Mouse (Mus musculus) forebrain, embryonic 15.5 days (tissue): ENCODE data around the gene Mst1. TPM values are rescaled to one million over a fixed set of nuclear protein-coding genes. Genes with fewer than 3 reads are reported as not detected.

Experiments used
- ATAC-seq: fragments of 200-750 bp; cut with Nextera tagmentation; replicated peaks from 2 replicates; pipeline ENCODE4 v1.8.0; 2017; ENCODE audit warnings: mild to moderate bottlenecking, moderate TSS enrichment, moderate library complexity
- H3K27ac ChIP-seq: fragments of 300-500 bp; sonication (generic); replicated peaks from 2 replicates; pipeline ENCODE4 v1.5.1; 2015; ENCODE audit warnings: mild to moderate bottlenecking, inconsistent platforms
- H3K27me3 ChIP-seq: fragments of 300-500 bp; sonication (generic); 2 replicates; pipeline ENCODE4 v1.6.1; 2015; ENCODE audit warnings: inconsistent platforms
- H3K36me3 ChIP-seq: fragments of 300-500 bp; sonication (generic); 2 replicates; pipeline ENCODE4 v1.6.1; 2015; ENCODE audit warnings: mild to moderate bottlenecking, inconsistent platforms
- H3K4me1 ChIP-seq: fragments of 300-500 bp; sonication (generic); 2 replicates; pipeline ENCODE4 v1.6.1; 2015; ENCODE audit warnings: inconsistent platforms
- H3K4me2 ChIP-seq: fragments of 300-500 bp; sonication (generic); replicated peaks from 2 replicates; pipeline ENCODE4 v1.6.1; 2015; ENCODE audit warnings: mild to moderate bottlenecking, inconsistent platforms
- H3K4me3 ChIP-seq: fragments of 300-500 bp; sonication (generic); 2 replicates; pipeline ENCODE4 v1.5.1; 2015; ENCODE audit warnings: mild to moderate bottlenecking, inconsistent platforms
- H3K9ac ChIP-seq: fragments of 300-500 bp; sonication (generic); replicated peaks from 2 replicates; pipeline ENCODE4 v1.6.1; 2015; ENCODE audit warnings: mild to moderate bottlenecking, inconsistent platforms
- H3K9me3 ChIP-seq: fragments of 300-500 bp; sonication (generic); 2 replicates; pipeline ENCODE4 v1.6.1; 2016; ENCODE audit warnings: inconsistent platforms
- WGBS: fragments of 180-500 bp; shearing (Covaris S2); methylation state at CpG from one replicate; pipeline ENCODE4 v1.1.7; 2015; ENCODE audit warnings: mixed read lengths; 5-methylcytosine and 5-hydroxymethylcytosine counted together
- polyA plus RNA-seq: library from polyadenylated mRNA; unstranded; fragments of >200 nt; fragmentation: Nextera tagmentation; extraction: Ambion mirVana; gene quantifications from 2 replicates; pipeline ENCODE4 v1.2.1, GENCODE M21; 2015

Gene Mst1
- polyA plus RNA-seq, 1 experiment from 2014 or later = not detected

DNA sequence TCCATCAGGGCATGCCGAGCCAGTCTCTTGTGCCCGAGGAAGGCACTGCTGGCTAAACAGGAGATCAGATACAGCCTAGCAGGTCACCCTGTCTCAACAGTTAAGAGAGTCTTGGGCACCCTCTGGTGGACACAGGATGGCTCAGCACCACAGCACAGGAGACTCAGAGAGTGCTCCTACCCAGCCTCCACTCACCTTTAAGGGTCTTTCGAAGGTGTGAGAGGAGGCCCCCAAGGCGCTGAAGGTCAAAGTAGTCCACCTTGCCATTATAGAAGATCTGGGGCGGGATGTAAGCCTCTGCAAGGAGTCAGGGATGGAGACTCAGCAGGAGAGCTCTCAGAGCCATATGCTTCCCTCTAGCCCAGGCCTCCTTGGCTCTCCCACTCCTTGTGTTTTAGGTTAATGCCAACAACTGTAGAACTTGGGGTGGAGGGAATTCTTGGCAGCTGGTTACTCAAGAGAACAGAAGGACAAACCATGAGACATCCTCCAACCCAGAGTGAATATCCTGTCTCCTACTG is 14.7 kb upstream of the Mst1 start:
- 44% methylated on average over 5 of the region's 5 CpGs for WGBS
- ATAC-seq = peak; percentile 51; the same call in 1 of the 2 replicates
- Histone ChIP-seq H3K4me2 (no peak overlapping the region), H3K4me3 (no peak overlapping the region), H3K27me3 (no peaks in the 10 kb centered on the region), H3K36me3 (peaks cover 20% of the 10 kb centered on the region; the same call in 1 of the 2 replicates), H3K9me3 (no peaks in the 10 kb centered on the region), H3K9ac (no peak overlapping the region), H3K27ac (no peak overlapping the region), H3K4me1 (no peaks in the 10 kb centered on the region)

DNA sequence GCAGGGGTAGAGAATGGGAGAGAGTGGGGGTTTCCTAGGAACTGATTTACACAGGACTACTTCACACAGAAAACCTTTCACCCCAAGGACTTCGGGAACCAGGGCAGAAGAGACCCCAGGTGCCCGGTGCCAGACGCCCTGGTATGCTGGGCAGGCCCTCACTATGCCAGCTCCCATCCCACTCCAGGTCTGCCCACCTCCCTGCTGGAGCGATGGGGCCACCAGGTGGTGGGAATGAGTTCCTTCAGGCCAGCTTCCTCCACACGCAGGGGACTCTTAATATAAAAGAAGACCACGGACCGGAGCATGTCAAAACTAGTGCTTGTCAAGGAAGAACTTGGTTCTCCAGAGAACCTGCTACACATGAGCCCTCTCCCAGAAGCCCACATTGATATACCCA is 13.0 kb upstream of the Mst1 start:
- Histone ChIP-seq H3K4me3 (no peak overlapping the region), H3K27ac (no peak overlapping the region), H3K4me2 (no peak overlapping the region), H3K36me3 (peaks cover 26% of the 10 kb centered on the region; the same call in 1 of the 2 replicates), H3K4me1 (no peaks in the 10 kb centered on the region), H3K9ac (no peak overlapping the region), H3K9me3 (no peaks in the 10 kb centered on the region), H3K27me3 (no peaks in the 10 kb centered on the region)
- no peak for ATAC-seq
- WGBS = 79% methylated on average over 7 of the region's 7 CpGs

- Histone ChIP-seq H3K9me3 (no peaks in the 10 kb centered on the region), H3K36me3 (peaks cover 22% of the 10 kb centered on the region; the same call in 1 of the 2 replicates), H3K4me2 (no peak overlapping the region), H3K4me1 (no peaks in the 10 kb centered on the region), H3K27me3 (no peaks in the 10 kb centered on the region), H3K4me3 (no peak overlapping the region), H3K9ac (no peak overlapping the region), H3K27ac (no peak overlapping the region)
- peak; percentile 41 for ATAC-seq
- WGBS = 21% methylated on average over 8 of the region's 8 CpGs
Observed at GRCm38 (mm10) chr9:108067900-108068299, 12.3 kb upstream of the Mst1 start.

GRCm38 (mm10) chr9:108069007-108069406 is 11.2 kb upstream of the Mst1 start:
- peaks cover 15% of the 10 kb centered on the region; the same call in 1 of the 2 replicates for H3K36me3 ChIP-seq
- ATAC-seq = no peak
- 90% methylated on average over 9 of the region's 9 CpGs for WGBS
- no peaks in the 10 kb centered on the region for H3K4me1 ChIP-seq
- H3K4me2 ChIP-seq = no peak overlapping the region
- H3K9me3 ChIP-seq = no peaks in the 10 kb centered on the region
- no peaks in the 10 kb centered on the region for H3K27me3 ChIP-seq
- H3K4me3 ChIP-seq = no peak overlapping the region
- no peak overlapping the region for H3K27ac ChIP-seq
- no peak overlapping the region for H3K9ac ChIP-seq

GRCm38 (mm10) chr9:108069529-108069928 is 10.7 kb upstream of the Mst1 start:
- H3K27ac ChIP-seq = no peak overlapping the region
- H3K9me3 ChIP-seq = no peaks in the 10 kb centered on the region
- no peaks in the 10 kb centered on the region for H3K27me3 ChIP-seq
- H3K4me1 ChIP-seq = no peaks in the 10 kb centered on the region
- whole genome bisulfite sequencing = 90% methylated on average over 7 of the region's 7 CpGs
- no peak overlapping the region for H3K9ac ChIP-seq
- no peak overlapping the region for H3K4me2 ChIP-seq
- peaks cover 15% of the 10 kb centered on the region; the same call in 1 of the 2 replicates for H3K36me3 ChIP-seq
- no peak for ATAC-seq
- H3K4me3 ChIP-seq = no peak overlapping the region

DNA sequence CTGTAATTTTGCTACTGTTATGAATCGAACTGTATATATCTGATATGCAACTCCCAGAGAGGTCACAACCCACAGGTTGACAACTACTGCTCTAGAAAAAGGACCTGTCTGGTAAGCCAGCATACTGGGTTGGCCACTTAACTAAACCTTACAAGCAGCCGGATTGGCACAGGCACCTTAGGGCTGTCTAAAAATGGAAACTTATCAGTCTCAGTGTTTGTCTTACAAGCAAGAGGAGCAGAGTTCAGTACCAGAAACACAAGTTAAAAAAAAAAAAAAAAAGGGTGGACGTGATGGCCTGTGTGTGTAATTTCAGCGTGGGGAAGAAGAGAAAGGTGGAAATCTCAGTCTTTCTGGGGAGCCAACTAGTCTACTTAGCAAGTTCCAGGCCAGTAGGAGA is 8.4 kb upstream of the Mst1 start:
- Histone ChIP-seq H3K4me3 (no peak overlapping the region), H3K9me3 (no peaks in the 10 kb centered on the region), H3K36me3 (peaks cover 15% of the 10 kb centered on the region; the same call in 1 of the 2 replicates), H3K9ac (no peak overlapping the region), H3K4me1 (no peaks in the 10 kb centered on the region), H3K27me3 (no peaks in the 10 kb centered on the region), H3K27ac (no peak overlapping the region), H3K4me2 (no peak overlapping the region)
- no peak for ATAC-seq
- WGBS = 87% methylated on average over 4 of the region's 4 CpGs

DNA sequence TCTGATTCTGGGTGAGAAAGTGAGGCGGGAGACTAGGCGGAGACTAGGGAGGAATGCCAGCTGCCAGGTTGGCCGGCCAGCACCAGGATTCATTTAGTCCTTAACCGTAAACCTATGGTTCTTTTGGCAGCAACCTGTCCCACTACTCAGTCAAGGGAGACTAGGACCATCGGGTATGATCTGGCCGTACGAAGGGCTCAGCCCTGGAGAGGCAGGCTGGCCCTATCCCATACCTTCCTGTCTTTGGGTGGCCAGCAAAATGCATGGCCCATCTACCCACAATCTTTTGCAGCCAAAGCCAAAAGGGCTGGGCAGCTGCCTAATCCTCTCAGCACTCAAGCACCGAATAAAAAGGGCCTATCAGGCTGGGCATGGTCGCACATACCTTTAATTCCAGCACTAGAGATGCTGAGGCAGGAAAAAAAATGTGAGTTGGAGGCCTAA is 7.7 kb upstream of the Mst1 start:
- no peak overlapping the region for H3K4me2 ChIP-seq
- no peak overlapping the region for H3K27ac ChIP-seq
- ATAC-seq = no peak
- no peaks in the 10 kb centered on the region for H3K27me3 ChIP-seq
- no peaks in the 10 kb centered on the region for H3K9me3 ChIP-seq
- WGBS = 54% methylated on average over 9 of the region's 9 CpGs
- H3K36me3 ChIP-seq = peaks cover 15% of the 10 kb centered on the region; the same call in 1 of the 2 replicates
- no peaks in the 10 kb centered on the region for H3K4me1 ChIP-seq
- H3K9ac ChIP-seq = peak overlapping the region; percentile 24; the same call in 1 of the 2 replicates
- H3K4me3 ChIP-seq = no peak overlapping the region

GRCm38 (mm10) chr9:108073141-108073930 is 6.9 kb upstream of the Mst1 start:
- Histone ChIP-seq H3K27ac (no peak overlapping the region), H3K4me2 (no peak overlapping the region), H3K4me1 (peaks cover 7% of the 10 kb centered on the region), H3K9ac (no peak overlapping the region), H3K4me3 (no peak overlapping the region), H3K36me3 (peaks cover 15% of the 10 kb centered on the region; the same call in 1 of the 2 replicates), H3K27me3 (no peaks in the 10 kb centered on the region), H3K9me3 (no peaks in the 10 kb centered on the region)
- 62% methylated on average over 7 of the region's 7 CpGs for WGBS
- ATAC-seq = no peak

- H3K36me3 ChIP-seq = peaks cover 27% of the 10 kb centered on the region
- peak overlapping the region; percentile 8; the same call in 1 of the 2 replicates for H3K4me3 ChIP-seq
- 5% methylated on average over 19 of the region's 19 CpGs for WGBS
- H3K4me1 ChIP-seq = peaks cover 20% of the 10 kb centered on the region
- no peak overlapping the region for H3K27ac ChIP-seq
- H3K9ac ChIP-seq = no peak overlapping the region
- H3K9me3 ChIP-seq = no peaks in the 10 kb centered on the region
- no peak for ATAC-seq
- no peak overlapping the region for H3K4me2 ChIP-seq
- H3K27me3 ChIP-seq = peaks cover 34% of the 10 kb centered on the region
Observed at GRCm38 (mm10) chr9:108082549-108082948, 2.3 kb downstream of the Mst1 start.

GRCm38 (mm10) chr9:108082988-108083431 is 2.8 kb downstream of the Mst1 start, which contains the start of gene Rnf123:
Gene Rnf123, minus strand, starts transcription at chr9:108083346.
- H3K9ac ChIP-seq = no peak within 1 kb of the TSS
- 32% methylated on average over 12 of the region's 12 CpGs for WGBS

DNA sequence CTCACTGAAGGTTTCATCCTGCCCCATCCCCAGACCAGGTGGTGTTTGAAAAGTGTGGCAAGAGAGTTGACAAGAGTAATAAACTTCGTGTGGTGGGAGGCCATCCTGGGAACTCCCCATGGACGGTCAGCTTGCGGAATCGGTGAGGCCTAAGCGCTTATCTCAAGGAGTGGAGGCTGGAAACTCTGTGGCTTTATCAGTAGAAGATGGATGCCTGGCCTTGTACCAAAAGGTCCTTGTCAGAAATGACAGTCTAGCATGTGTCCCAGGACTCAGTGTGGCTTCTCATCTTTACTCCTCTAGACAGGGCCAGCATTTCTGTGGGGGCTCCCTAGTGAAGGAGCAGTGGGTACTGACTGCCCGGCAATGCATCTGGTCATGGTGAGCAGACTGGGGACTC is 3.3 kb downstream of the Mst1 start:
- no peak for ATAC-seq
- Histone ChIP-seq H3K4me2 (no peak overlapping the region), H3K9me3 (no peaks in the 10 kb centered on the region), H3K4me3 (no peak overlapping the region), H3K27me3 (peaks cover 34% of the 10 kb centered on the region), H3K36me3 (peaks cover 32% of the 10 kb centered on the region), H3K9ac (no peak overlapping the region), H3K27ac (no peak overlapping the region), H3K4me1 (peaks cover 10% of the 10 kb centered on the region)
- 86% methylated on average over 6 of the region's 6 CpGs for WGBS

More at GRCm38 (mm10) chr9:108082988-108083431, 2.8 kb downstream of the Mst1 start, which contains the start of gene Rnf123:
- no peak for ATAC-seq
- Histone ChIP-seq H3K9me3 (no peaks in the 10 kb centered on the region), H3K4me1 (peaks cover 16% of the 10 kb centered on the region), H3K4me3 (peak within 1 kb of the TSS; percentile 8; the same call in 1 of the 2 replicates), H3K27ac (no peak within 1 kb of the TSS), H3K36me3 (peaks cover 31% of the 10 kb centered on the region), H3K27me3 (peaks cover 34% of the 10 kb centered on the region), H3K4me2 (no peak within 1 kb of the TSS)

DNA sequence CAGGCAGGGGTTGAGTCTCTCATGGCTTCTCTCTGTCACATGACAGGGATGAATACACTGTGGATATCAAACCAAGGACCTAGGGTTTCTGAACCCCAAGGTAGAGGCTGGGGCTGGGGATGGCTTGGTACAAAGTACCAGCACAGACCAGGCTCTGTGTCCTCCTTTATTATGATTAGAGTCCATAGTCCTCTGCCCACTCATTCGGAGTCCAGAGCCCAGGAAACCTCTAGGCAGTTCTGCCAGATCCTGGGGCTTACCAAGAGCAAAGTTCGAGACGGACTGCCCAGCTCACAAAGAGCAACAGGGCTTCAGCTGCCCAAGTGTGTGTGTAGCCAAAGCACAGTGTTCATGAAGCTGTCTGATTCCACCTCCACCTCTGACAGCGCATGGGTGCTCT is 5.0 kb downstream of the Mst1 start:
- Histone ChIP-seq H3K4me1 (0 out of 2 replicates have a peak, but pooled peaks cover 3% of the 10 kb centered on the region), H3K4me3 (no peak overlapping the region), H3K27ac (no peak overlapping the region), H3K4me2 (no peak overlapping the region), H3K9ac (no peak overlapping the region), H3K36me3 (peaks cover 48% of the 10 kb centered on the region), H3K9me3 (no peaks in the 10 kb centered on the region), H3K27me3 (peaks cover 34% of the 10 kb centered on the region)
- no peak for ATAC-seq
- whole genome bisulfite sequencing = 95% methylated on average over 4 of the region's 4 CpGs
